Mouse (Mus musculus): Measurements from ENCODE around the gene Rps26. TPM values are rescaled to one million over a fixed set of nuclear protein-coding genes. Genes with fewer than 3 reads are reported as not detected.
"Not testable (repeated sequence)": the region's sequence is repeated elsewhere in the genome, so short reads cannot be mapped to it uniquely, and the experiment has no call there.

The Rps26 gene
- total RNA-seq, 2 experiments from 2014 or later = 299 to 305 TPM

DNA sequence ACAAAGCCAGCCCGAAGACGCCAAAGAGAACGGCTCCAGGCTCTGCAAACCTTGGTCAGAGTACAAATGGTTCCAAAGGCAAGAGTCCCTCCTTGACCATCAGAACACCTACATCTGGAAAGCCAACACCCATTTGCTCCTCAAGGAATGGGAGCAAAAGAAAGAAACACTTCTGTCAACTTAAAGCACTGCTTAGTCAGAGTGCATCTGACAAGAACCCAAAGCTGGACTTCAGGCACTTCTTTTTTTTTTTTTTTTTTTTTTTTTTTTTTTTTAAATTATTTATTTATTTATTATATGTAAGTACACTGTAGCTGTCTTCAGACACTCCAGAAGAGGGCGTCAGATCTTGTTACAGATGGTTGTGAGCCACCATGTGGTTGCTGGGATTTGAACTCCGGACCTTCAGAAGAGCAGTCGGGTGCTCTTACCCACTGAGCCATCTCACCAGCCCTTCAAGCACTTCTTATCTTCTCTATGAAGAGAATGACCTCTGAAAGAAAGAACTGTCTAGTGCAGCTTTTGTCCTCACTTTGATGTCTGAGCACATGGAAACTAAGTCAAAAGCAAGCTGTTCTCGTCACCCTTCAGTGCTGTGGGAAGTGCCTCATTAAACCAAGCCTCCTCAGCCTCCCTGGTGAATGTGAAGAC is 10.6 kb downstream of the Rps26 start:
- intact Hi-C loops (cut with DNase I); DNase-seq (ENCODE audit: low spot score in 2 of 2): not testable (repeated sequence)

DNA sequence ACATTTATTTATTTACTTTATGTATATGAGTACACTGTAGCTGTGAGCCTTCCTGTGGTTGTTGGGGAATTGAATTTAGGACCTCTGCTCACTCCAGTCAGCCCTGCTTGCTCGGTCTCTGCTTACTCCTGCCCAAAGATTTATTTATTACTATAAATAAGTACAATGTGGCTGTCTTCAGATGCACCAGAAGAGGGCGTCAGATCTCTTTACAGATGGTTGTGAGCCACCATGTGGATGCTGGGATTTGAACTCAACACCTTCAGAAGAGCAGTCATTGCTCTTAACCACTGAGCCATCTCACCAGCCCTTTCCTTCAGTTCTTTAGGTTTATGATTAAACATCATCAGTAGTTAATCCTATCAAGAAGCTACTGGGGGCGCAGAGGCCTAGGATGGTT is 11.6 kb downstream of the Rps26 start:
- intact Hi-C loops (cut with DNase I) = loop anchor here (5.0 kb wide), 1 partner anchor 48 kb away; the partner anchor contains the start of gene Pa2g4
- DNase-seq (ENCODE audit: low spot score in 2 of 2) = no peak

DNA sequence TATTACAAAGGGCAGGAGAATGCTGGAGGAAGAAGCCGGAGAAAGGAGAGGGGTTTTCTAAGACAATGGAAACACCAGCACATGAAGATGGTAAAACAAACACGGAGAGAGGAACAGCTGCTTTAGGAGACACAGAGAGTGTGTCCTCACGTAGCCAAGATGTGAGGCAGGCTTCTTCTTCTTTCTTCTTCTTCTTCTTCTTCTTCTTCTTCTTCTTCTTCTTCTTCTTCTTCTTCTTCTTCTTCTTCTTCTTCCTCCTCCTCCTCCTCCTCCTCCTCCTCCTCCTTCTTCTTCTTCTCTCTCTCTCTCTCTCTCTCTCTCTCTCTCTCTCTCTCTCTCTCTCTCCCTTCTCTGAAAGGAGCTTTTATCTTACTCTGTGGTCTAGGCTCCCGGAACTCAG is 12.7 kb downstream of the Rps26 start:
- not testable (repeated sequence) for DNase-seq (ENCODE audit: low spot score in 2 of 2)
- intact Hi-C loops (cut with DNase I) = loop anchor here (5.0 kb wide), 1 partner anchor 47 kb away; the partner anchor contains the start of gene Pa2g4

DNA sequence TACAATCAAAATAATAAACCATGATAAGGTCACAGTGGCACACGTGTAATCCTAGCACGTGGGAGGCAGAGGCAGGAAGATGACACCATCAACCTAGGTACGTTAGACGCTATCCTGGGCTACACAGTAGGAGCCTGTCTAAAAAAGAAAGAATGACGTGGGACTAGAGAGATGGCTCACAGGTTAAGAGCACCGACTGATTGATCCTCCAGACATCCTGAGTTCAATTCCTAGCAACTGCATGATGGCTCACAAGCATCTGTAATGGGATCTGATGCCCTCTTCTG is 13.4 kb downstream of the Rps26 start:
- intact Hi-C loops (cut with DNase I) = loop anchor here (5.0 kb wide), 1 partner anchor 46 kb away; the partner anchor contains the start of gene Pa2g4
- DNase-seq (ENCODE audit: low spot score in 2 of 2) = no peak

- intact Hi-C loops (cut with DNase I) = loop anchor here (5.0 kb wide), 1 partner anchor 45 kb away; the partner anchor contains the start of gene Pa2g4
- peak; percentile 80 to 85 for DNase-seq (ENCODE audit: low spot score in 2 of 2)
Observed at GRCm38 (mm10) chr10:128612433-128613153, 14.0 kb downstream of the Rps26 start.

DNA sequence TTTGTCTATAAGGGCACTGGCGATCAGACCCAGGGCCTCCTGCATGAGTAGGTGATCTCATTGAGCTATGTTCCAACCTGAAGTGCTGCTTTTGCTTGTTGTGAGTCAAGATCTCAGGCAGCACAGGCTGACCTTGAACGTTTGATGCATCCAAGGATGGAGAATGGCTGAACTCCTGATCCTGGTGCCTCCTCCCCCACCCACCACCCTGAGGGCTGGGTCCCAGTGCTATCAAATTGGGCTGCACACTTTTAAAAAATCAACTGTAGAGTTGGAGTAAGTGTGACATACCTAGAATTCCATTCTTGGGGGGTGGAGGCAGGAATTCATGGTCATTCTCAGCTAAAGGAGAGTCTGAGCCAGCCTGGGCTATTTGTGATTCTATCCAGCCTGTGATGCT is 20.1 kb downstream of the Rps26 start:
- intact Hi-C loops (cut with DNase I) = no loop called here
- DNase-seq (ENCODE audit: low spot score in 2 of 2) = no peak

DNA sequence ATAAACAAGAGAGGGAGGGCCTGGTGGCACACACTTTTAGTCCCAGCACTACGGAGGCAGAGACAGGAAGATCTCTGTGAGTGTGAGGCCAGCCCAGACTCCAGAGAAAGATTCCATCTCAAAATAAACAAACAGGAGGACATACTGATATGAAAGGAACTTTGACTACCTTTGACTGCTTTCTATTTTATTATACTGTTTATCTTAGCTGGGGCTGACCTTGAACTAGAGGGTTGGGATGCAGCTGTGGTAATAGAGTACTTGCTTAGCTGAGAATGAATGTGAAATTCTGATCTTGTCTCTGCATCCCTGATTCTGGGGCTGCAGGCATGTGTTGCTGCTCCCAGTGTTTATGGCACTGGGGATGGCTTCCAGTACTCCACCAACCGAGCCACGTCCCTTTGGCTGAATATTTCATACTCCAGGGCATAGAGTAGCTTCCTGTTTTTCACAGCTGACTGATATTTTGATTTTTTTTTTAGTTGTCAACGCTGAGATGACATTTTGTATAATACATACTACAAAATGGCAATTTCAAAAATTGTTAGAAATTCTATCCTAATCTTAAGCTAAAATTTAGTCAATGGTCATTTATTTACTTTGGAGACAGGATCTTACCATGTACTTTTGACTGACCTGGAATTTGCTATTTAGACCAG is 23.9 kb downstream of the Rps26 start:
- DNase-seq (ENCODE audit: low spot score in 2 of 2) = no peak
- intact Hi-C loops (cut with DNase I) = no loop called here

- no peak for DNase-seq (ENCODE audit: low spot score in 2 of 2)
- intact Hi-C loops (cut with DNase I) = no loop called here
Observed at GRCm38 (mm10) chr10:128601499-128601898, 25.0 kb downstream of the Rps26 start.

GRCm38 (mm10) chr10:128598476-128598875 is 28.1 kb downstream of the Rps26 start:
- DNase-seq (ENCODE audit: low spot score in 2 of 2) = no peak
- intact Hi-C loops (cut with DNase I) = no loop called here

DNA sequence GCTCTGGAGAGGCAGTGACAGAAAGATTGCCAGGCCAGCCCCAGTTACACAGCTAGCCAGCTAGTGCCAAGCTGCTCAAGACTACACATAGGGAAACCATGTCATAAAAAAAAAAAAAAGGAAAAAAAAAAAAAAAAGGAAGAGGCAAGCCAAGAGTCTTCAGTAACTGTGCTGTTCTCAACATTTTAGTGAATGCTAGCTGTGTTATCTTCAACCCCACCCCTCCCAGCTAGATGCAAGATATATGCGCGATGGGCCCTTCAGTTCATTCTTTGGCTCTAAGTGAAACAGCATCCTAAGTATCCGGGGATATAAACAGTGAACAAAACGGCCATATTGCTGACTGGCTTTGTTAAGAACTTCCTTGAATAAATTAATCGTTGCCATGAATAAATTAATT is 33.8 kb downstream of the Rps26 start:
- no peak for DNase-seq (ENCODE audit: low spot score in 2 of 2)
- intact Hi-C loops (cut with DNase I) = no loop called here

- intact Hi-C loops (cut with DNase I) = no loop called here
- DNase-seq (ENCODE audit: low spot score in 2 of 2) = no peak
Observed at GRCm38 (mm10) chr10:128591436-128591835, 35.1 kb downstream of the Rps26 start.

DNA sequence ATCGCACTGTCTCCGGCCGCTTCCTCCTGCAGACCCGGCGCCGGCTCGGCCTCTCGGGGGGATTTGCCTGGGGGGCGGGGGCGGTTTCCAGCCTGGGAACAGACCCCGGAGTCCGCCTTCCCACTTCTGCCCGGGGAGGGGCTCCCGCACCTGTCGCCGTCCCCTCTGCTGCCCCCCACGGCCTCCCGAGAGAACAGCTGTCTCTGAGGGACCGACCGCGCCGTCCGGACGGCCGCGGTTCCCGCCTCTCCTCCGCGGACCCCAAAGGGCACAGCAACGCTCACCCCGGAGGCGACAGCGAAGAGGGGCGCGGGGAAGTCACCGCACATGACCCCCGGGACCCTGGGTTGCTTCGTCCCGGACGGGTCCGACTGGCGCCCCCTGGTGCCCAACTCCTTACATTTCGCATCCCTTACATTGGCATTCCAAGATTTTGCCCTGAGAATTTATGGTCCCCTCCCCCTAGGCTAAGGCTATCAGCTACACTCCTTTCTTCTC is 36.3 kb downstream of the Rps26 start:
- peak in 1 of 2 experiments; percentile 54 for DNase-seq (ENCODE audit: low spot score in 2 of 2)
- intact Hi-C loops (cut with DNase I) = no loop called here

- intact Hi-C loops (cut with DNase I) = no loop called here
- DNase-seq (ENCODE audit: low spot score in 2 of 2) = no peak
Observed at GRCm38 (mm10) chr10:128589464-128590192, 36.9 kb downstream of the Rps26 start, which contains the start of gene Erbb3. Gene Erbb3, minus strand, starts transcription at chr10:128589652.

DNA sequence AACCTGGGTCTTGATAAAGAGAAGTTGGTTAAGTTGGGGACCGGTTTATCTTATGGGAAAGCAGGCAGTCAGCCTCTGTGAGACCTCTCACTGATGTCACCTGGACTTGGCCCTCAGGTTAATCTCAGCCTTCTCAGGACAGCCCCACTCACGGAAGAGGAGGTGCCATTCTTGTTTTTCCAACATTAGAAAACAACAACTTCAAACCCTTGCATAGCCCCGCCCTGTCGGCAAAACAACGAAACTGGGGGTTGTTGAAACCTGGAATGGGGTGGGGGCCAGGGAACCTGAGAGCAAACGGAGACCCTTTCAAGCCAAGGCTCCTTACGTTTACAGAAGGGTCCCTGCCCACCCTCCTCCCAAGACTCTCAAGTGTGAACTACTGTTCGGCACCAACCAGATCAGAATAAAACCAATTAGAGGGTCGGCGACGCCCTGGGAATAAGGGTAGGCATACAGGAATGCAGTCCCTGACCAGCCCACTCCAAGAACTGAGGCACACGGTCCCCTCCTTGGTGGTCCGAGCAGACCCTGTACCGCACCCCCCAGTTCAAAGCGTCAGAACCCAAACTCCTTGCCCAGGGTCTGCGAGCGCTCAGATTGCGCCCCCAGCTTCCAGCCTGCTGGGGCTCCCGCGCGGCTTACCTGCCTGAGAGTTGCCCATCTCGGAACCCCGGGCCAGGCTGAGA is 37.6 kb downstream of the Rps26 start:
- intact Hi-C loops (cut with DNase I) = no loop called here
- no peak for DNase-seq (ENCODE audit: low spot score in 2 of 2)

- intact Hi-C loops (cut with DNase I) = no loop called here
Observed at GRCm38 (mm10) chr10:128588136-128588535, 38.4 kb downstream of the Rps26 start.

GRCm38 (mm10) chr10:128587697-128588096 is 38.9 kb downstream of the Rps26 start:
- no peak for DNase-seq (ENCODE audit: low spot score in 2 of 2)
- intact Hi-C loops (cut with DNase I) = no loop called here

More at GRCm38 (mm10) chr10:128588136-128588535, 38.4 kb downstream of the Rps26 start:
- DNase-seq (ENCODE audit: low spot score in 2 of 2) = no peak

GRCm38 (mm10) chr10:128587120-128587519 is 39.4 kb downstream of the Rps26 start:
- DNase-seq (ENCODE audit: low spot score in 2 of 2) = no peak
- intact Hi-C loops (cut with DNase I) = no loop called here

- intact Hi-C loops (cut with DNase I) = no loop called here
- no peak for DNase-seq (ENCODE audit: low spot score in 2 of 2)
Observed at GRCm38 (mm10) chr10:128586546-128586945, 40.0 kb downstream of the Rps26 start.

- intact Hi-C loops (cut with DNase I) = no loop called here
- DNase-seq (ENCODE audit: low spot score in 2 of 2) = no peak
Observed at GRCm38 (mm10) chr10:128584386-128584785, 42.2 kb downstream of the Rps26 start.

Data from left cerebral cortex, postnatal 14 days (tissue).